Mouse (Mus musculus): ENCODE measurements around the gene Jpt1.

DNA sequence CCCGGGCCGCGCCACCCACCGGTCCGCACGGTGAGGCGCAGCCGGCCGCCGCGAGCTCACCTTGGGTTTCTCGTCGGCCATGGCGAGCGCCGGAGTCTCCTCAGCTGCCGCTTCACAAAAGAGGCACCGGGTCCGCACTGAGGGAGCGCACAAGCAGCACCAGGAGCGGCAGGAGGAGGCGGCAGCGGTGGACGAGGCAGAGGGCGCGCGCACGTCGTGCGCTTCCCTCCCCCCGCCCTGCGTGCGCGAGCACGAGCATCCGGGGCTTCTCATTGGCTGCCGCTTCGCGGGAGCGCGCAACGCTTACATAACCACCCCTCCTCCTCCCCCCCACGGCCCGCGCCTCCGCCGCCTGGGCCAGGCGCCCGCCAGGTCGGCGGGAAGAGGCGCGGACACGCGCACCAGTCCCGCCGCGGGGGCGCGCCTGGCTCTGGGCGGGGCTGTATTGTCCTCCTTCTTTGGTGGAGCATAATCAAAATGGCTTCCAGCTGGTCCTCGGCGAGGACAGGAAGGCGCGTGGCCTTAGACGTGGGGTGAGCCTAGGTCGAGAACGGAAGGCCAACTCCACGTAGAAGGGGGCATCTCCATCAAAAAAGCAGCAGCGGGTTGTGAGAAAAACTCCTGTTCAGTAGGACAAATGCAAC is 22.0 kb upstream of the Jpt1 start, which contains the start of gene Sumo2:
- TF ChIP-seq CTCF (IDR thresholded peaks at IDR 0.05; ENCODE audit: low read depth) (no peak), EP300 (IDR thresholded peaks at IDR 0.05; ENCODE audit: low read depth) (no peak)
